Mouse (Mus musculus) adrenal gland, postnatal 36 days (tissue): Measurements from ENCODE around the gene Wasf2. TPM values are rescaled to one million over a fixed set of nuclear protein-coding genes. Genes with fewer than 3 reads are reported as not detected.
A peak's percentile ranks its signal among the peaks of the same experiment; 100 is the strongest.

Experiments used
- DNase-seq, 2 experiments: peaks; one replicate each; pipeline ENCODE4 v3.0.0; 2021; ENCODE audit warnings: mixed read lengths in 1 of 2
- total RNA-seq, 2 experiments: library from RNA; stranded (reverse); gene quantifications; 2 replicates each; pipeline ENCODE4 v1.2.3; 2021

Wasf2 gene
- total RNA-seq, 2 experiments from 2014 or later = 122 to 132 TPM

DNA sequence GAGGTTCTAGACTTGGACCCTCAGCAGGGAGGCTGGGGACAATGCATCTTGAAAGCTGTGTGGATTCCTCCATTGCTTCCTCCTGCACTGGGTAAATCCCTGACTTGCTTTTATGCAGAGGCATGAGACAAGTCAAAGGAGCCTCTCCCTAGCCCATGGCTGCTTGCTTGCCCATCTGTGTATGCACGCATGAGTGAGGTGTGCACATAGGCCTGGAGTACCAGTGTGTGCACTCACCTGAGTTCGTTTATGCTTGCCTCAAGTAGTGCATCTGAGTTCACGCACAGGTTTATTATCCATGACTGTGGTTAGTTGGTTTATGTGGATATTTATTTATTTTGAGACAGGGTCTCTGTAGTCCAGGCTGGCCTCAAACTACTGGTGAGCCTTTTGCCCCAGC, 71.9 kb downstream of the Wasf2 start:
- DNase-seq = no peak

DNA sequence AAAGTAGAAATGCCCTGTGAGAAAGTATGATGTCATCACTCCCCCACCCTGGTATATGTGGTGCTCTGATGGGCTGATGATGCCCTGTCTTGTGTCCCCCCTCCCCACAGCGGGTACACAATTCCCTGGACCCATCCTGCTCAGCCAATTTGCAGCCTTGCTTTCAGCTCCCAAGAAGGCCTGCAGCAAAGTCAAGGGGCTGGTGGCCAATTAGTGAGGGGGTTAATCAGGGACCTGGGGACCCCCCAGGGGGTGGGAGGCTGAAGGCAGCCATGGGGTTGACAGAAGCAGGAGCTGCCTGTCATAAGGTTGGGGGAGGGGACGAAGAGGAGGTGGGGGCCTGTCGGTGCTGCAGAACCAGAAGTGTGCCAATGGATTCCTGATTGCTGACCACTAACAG, 73.3 kb downstream of the Wasf2 start:
- DNase-seq = no peak

DNA sequence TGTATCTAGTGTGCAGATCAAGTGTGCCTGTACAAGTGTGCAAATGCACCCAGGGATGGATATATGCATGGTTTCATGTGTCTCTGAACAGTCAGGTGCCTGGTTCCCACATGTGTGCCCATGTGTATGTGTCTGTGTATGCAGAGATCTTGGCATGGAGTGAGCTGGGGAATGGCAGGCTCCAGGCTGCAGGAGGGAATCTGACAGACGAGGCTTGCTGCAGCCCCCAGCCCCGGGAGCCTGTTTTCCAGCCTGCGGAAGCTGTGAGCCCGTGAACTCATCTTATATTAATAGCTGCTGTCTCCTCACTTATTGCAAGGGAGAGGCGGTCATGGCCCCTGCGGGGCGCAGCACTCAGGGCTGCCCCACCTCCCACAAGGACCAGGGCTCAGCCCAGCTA, 74.1 kb downstream of the Wasf2 start:
- no peak for DNase-seq

DNA sequence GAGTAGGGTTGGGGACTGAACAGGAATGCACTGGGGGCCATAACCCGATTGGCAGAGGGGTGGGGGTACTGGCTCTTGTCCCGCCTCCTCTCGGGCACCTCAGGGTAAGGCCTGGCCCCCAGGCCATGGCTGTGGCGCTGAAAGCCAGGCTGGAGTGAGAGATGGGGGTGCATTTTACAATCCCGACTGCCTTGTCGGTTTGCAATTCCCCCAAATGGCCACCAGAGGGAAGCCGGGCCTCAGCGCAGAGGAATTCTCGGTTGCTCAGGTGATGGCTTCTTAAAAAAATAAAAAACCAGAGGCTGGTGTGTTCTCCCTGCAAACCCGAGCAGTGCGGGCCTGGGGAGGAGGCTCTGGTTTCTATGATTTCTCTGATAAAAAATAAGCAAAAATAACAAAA, 79.1 kb downstream of the Wasf2 start:
- peak; percentile 57 to 66 for DNase-seq

DNA sequence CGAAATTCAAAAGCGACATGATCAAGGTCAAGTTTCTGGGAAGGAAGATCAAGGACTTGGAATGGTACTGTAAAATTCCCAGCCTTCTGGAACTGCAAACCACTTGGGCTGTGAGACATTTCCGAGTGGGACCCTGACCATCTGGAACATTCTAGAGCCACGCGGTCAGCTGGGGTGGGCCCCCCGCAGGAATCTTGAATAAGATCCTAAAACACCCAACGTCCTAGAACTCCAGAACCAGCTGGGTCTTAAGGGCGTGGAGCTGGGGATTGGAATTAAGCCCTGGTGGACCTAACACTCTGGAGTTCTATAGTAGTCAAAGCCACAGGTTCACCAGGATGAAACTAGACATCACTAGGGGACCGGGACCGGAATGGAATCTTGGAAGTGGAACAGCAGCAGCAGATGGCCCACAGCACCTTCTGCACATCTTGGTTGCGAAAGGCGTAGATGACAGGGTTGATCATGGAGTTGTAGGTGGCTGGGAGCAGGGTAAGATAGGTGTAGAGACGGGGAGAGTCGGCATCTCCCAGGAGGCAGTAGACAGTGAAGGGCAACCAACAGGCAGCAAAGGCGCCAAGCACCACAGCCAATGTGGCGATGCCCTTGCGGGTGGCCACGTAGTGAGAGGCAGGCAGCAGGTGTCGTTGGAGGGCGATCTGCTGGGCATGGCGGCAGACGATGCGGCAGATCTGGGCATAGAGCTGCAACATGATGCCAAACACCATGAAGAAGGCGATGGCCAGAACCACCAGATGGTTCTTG, 79.9 kb downstream of the Wasf2 start:
- DNase-seq = no peak

DNA sequence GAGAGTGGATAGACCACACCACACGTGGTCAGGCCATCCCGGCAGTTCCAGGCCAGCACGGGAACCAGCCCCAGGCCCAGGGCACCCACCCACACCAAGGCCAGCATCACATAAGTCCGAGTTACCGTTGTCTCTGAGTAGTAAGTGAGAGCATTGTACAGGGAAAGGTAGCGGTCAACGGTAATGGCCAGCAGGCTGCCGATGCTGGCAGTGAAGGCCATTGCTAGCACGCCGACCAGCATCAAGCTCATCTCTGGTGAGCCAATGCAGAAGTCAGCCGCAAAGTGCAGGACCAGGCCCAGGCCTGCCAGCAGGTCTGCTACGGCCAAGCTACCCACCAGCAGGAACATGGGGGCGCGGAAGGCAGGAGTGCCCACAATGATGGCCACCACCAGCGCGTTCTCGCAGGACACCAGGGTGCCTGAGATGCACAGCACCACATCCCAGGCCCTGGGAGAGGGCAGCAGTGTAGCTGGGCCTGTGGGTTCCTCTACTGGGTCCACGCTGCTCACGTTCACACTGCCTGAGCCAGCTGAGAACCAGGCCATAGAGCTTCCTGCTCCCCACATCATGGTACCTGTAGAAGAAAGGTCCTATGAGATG, 80.6 kb downstream of the Wasf2 start:
- no peak for DNase-seq

DNA sequence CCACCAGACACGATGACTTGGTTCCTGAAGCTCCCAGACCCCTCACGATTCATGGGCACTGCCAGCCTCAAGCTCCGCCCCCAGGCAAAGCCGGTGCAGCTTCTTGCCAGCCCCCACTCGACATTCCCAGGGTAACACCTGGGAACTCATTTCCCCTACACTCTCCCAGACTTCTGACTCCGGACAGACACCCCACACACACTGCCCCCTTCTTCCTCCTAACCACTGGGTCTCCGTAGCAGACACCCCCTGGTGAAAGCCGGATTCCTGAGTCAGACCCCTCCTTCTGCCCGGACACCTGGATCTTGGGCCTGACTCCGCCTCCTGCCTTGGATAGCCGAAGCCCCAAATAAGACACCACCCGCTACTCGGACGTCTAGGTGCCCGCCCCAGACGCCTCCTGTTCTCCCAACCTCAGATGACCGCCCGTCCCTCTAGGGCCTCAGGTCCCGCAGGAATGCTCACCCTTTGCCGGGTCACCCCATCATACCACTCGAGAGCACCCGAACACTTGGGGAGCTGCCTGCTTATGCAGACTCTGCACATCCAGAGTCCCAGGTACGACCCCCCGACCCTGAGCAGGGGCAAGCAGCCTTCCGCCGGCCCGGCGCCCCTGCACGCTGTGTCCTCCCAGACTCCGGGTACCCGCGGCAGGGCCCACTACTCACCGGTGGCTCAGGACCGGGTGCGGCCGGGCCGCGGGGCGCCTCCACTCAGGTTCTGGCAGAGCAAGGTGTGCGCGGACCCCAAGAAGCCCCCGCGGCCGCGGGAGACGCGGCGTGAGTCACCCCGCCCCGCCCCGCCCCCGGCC, 81.7 kb downstream of the Wasf2 start, which contains the start of the genes Cd164l2 and Gpr3:
Gene Cd164l2 (plus strand): TSS at position 381 of the 811 bp plus-strand sequence.
Gene Gpr3 (minus strand): TSS at position 786 of the 811 bp plus-strand sequence.
- no peak for DNase-seq

DNA sequence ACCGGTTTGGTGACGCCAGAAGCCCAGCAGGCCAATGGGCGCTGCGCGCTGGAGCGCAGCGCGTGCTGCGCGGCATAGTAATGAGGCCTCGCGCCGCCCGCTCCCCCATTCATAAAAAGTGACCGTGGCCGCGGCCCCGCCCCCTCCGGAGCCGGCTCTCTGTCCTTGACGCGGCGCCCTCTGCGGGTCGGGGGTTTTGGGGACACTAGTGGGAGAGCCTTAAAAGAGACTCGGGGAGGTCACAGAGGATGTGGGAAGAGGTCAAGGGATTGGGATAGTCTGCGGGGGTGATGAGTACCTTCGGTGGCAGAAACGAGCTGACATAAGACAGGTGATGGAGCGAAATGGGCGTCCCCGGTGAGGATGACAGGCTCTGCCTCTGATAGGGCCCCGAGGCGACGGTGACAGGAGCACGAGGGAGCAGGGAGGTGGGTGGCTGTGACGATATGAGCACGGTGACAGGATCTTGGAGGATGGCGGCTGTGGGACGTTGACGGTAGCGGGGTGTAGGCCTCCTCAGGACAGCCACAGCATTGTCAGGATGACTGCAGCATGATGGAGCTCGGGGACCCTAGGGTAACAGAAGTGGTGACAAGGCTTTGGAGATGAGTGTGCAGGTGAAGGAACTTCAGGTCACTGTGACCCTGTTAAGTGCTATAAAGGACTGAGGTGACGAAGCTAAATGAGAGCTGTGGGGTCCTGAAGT, 82.4 kb downstream of the Wasf2 start:
- DNase-seq = peak; percentile 85 to 90

DNA sequence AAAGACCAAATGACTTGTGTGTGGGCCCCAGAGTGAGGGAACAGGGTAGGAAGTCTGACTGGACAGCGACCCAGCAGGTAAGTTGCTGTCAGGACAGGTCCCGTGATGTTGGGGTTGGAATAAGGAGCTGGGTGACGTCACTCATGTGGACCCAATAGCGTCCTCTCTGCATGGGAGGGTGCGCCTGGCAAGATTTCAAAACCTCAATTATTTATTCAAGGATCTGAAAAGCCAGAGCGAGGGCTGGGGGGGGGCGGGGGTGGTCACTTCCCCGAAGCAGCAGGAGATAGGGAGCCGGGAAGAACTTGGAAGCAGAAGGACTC, 82.9 kb downstream of the Wasf2 start:
- no peak for DNase-seq

DNA sequence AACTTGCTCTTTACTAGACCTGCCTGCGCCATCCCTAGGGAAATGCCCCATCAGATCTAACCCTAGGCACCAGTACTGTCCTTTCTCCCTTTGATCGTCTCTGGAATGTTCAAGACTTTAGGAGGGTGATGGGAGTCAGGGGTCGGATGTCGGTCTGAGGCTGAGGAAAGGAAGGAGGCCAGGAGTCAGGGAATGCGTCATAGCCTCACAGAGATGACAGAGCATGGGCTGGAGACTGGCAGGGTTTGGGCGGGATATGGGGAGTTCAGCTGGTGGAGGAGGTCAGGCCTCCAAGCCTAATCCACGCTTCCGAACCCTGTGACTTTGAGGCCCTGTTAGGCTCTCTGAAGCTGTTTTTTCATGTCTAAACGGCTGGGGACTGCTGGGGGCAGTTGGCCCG, 83.4 kb downstream of the Wasf2 start:
- DNase-seq = no peak

DNA sequence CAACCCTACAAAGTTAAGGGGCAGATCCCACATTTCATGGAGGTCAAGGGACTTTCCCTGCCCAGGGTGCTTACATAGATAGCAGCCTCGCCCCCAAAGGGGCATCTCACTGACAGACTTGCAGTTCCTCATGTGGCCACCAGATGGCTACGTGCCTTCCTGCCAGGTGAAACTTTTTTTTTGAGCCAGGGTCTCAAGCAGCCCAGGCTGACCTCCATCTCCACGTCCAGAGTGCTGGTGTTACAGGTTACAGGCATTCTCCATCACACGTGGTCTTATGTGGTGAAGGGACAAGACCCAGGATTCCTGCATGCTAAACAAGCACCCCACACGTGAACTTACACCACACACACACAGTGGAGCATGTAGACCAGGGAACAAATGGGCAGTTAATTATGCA, 87.3 kb downstream of the Wasf2 start:
- DNase-seq = peak; percentile 53 to 57

DNA sequence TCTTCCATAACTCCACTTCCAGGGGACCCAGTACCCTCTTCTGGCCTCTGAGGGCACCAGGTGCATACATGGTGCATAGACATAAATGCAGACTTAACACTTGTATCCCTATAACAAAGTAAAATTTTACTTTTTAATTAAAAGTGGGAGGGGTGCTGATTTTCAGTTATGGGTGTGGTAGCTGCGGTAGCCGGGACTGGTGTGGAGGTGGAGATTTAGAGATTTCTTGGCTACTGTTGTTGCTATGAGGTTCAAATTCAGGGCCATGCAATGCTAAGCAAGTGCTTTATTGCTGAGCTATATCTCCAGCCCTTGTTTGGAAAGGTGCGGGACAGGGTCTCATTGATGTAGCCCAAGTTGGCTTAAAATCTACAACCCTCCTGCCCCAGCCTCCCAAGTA, 88.4 kb downstream of the Wasf2 start:
- DNase-seq = no peak

DNA sequence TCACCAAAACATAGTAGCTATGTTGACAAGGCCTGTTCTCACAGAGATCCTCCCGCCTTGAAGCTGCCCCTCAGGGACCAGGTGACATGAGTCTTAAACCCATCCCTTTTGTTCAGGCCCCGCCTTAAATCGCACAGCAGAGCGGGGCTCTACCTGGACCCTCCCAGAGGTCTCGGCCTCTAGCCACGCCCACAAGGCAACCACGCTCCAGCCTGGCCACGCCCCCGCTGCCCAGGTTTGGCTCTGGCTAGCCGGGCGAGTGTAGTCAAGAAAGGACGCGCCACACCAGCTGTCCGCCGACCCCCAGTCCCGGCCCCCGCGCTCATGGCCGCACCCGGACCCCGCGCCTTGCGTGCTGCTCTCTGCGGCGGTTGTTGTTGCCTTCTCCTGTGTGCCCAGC, 90.4 kb downstream of the Wasf2 start:
- peak; percentile 50 to 61 for DNase-seq

DNA sequence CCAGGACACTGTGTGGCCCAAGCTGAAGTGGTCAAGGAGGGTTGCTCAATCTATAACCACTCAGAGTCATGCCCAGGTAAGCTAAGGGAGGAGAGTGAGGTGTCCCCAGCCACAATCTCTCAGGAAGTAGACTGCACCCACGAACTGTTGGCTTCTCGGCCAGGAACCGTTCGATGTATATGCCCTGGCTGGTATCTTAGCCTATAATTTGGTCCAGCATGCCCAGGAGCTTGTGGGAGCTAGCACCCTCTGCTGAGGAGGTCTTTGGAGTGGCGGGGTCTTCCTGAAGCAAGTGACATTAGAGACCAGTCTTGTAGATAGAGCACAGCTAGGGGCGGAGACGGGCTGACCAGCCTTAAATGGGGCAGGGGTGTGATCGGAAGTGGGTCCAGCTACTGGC, 91.4 kb downstream of the Wasf2 start:
- no peak for DNase-seq

DNA sequence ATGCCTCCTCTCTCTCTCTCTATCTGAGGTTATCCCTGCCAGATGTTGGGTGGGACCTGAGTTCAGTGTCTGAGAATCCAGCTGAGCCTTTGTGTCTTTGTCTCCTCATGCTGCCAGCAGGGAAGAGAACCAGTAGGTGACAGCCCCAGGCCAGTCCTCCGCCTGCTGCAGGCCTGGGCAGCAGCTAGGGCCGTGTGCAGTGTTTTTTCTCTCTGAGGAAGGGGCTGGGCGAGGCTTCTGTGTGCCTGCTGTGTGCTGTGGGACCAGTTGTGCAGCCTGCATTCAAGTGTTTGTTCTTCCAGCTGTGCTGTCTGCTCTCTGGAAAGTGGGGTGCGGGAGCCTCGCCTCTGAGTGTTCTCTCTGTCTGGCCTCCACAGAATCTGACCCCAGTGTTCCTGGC, 93.6 kb downstream of the Wasf2 start:
- DNase-seq = no peak

DNA sequence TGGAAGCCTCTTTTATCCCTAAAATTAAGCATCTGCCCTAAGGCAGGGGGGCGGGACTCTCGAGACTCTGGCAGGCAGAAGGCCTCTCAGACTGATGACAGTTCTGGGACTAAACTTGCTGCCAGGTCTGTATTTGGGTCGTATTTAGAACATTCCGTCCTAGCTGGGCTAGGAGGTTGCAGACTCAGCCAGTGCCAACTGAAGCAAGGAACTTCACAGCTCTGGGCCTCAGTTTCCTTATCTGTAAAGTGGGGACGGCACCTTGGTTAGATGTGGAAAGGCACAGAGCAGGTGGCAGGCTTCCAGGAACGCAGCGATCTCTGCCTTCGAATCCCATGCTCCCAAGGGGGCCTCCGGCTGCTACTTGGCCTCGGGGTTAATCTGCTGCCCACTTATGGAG, 95.8 kb downstream of the Wasf2 start:
- DNase-seq = no peak

DNA sequence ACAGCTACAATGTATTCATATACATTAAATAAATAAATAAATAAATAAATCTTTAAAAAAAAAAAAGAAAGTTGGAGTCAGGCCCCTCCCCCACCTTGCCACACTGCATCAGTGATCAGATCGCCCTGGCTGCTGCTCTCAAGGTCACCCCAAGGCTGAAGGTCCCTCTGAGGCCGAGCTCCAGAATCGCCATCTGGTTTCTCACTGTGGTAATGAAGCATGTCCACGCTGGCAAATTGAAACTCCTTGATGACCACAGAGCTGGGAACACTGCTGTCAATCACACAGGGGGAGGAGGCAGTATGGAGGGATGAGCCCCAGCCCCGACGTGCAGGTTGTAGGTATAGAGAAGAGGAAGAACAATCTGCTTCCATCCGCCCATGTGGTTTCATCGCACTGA, 97.3 kb downstream of the Wasf2 start:
- DNase-seq = peak; percentile 56 to 70

DNA sequence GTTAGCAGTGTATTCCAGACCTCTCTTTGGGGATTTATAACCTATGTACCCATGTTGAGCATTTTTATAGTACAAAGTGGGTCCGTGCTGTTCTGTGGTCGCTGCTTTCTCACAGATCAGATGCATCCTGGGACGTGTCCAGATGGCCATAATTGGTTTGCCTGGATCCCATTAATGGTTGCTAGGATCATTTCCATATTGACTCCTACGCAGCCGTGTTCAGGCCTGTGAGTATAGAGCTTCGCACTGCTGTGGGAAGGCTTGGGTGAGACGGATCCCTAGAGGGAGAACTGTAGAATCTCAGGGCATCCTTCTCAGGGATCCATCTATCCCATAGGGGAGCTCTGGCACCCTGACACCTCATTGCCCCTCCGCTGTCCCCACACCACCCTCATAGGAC, 99.3 kb downstream of the Wasf2 start:
- DNase-seq = no peak

DNA sequence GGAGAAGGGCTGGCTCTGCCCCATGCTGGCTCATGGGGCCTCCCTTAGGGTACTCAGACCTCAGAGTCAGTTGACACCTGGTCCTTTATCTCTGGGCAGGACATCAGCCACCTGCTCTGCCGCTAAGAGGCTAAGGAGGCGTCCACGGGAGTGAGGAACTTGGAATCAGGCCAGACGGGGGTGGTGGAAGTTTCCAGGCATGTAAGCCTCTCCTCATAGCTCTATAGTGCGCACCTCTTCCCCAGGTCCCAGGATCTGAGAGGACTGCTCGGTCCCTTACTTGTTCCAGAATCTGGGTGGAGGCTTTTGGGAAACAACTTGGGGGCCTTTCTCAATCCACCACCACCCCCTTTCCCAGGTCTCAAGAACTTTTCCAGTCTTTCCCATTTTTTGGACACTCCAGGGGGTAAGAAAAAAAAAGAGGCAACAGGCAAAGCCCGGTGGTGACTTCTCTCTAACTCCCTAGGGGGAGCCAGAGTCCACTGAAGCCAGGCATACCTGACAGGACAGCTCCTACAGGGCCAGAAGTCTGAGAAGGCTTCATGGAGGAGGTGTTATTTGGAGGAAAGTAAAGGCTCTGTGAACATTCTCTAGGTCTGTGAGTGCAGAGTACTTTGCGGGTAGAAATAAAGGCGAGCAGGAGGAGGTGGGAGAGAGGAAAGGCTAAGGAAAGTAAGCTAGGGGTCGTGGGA, 103.1 kb downstream of the Wasf2 start:
- DNase-seq = peak; percentile 66 to 75

DNA sequence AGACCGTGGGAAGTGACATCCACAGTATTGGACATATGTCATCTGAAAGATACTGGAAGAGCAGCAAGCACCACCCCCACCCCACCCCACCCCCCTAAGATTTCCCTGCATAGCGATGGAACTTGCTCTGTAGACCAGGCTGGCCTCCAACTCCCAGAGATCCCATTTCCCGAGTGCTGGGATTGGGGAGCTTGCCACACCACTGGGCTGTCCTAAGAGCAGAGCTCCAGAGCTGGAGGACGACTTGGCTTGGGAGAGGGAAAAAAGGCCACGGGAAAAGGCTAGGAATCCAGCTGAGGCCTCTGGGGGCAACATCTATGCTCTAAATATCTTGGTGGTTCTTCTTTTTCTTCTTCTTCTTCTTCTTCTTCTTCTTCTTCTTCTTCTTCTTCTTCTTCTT, 104.5 kb downstream of the Wasf2 start:
- no peak for DNase-seq

DNA sequence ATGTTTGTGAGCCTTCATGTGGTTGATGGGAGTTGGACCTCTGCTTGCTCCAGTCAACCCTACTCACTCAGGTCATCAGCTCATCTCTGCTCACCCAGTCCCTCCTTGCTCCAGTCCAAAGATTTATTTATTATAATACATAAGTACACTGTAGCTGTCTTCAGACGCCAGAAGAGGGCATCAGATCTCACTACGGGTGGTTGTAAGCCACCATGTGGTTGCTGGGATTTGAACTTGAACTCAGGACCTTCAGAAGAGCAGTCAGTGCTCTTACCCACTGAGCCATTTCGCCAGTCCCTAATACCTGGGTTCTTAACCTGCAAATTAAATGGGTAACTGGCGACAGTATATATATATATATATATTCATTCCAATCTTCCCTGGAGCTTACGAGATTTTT, 105.1 kb downstream of the Wasf2 start:
- DNase-seq = no peak

DNA sequence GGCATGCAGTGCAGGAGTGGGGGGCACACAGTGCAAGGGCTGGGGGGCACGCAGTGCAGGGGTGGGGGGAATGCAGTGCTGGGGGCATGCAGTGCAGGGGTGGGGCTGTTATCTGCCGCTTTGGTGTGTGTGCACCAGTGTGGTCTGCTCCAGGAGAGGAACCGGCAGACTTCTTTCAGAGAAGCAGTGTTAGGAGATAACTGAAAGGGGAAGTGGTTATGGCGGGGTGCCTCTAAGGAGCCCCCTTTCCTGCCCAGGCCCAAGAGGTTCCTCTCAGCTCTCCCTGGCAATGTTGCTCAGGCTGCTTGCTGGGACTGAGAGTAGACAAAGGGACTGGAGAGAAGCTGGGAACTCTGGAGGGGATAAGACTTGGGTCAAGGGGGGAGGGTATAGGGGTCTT, 107.6 kb downstream of the Wasf2 start:
- DNase-seq = no peak
